Mouse (Mus musculus) ES-E14 (cell line): ENCODE measurements at regions not wholly inside any gene's neighbourhood (a gene's known extent, or its start where the extent isn't known, plus 50 kb on each side); places are given as distances from the start of the nearest gene placed in this dataset.
"Not testable (repeated sequence)": the region's sequence is repeated elsewhere in the genome, so short reads cannot be mapped to it uniquely, and the experiment has no call there.

Source experiments
- DNase-seq: peaks from one replicate; pipeline ENCODE4 v3.0.0-alpha.2; 2013; ENCODE audit warnings: low read depth, low spot score
- H3K27ac ChIP-seq: 2 replicates; pipeline ENCODE4 v1.5.1; 2012; ENCODE audit warnings: low read depth, mild to moderate bottlenecking, low read length, moderate library complexity, mixed read lengths; ENCODE audit not compliant: poor library complexity, insufficient read depth, severe bottlenecking
- H3K36me3 ChIP-seq: 2 replicates; pipeline ENCODE4 v1.6.1; 2012; ENCODE audit warnings: mild to moderate bottlenecking, low read length, moderate library complexity, mixed read lengths; ENCODE audit not compliant: control insufficient read depth, poor library complexity, insufficient read depth, severe bottlenecking
- H3K4me1 ChIP-seq, 2 experiments: fragments of 150-350 bp in 1 of 2; sonication (generic) in 1 of 2; 2 replicates each; pipeline ENCODE4 v1.6.1; 2012; ENCODE audit warnings: low read length in 2 of 2, mild to moderate bottlenecking in 1 of 2, mixed read lengths in 1 of 2; ENCODE audit not compliant: control insufficient read depth in 2 of 2, insufficient read depth in 2 of 2, poor library complexity in 1 of 2
- H3K4me3 ChIP-seq, 2 experiments: fragments of 150-350 bp in 1 of 2; sonication (generic) in 1 of 2; 2 replicates each; pipeline ENCODE4 v1.5.1; 2012; ENCODE audit warnings: low read length in 2 of 2, low read depth in 1 of 2, mild to moderate bottlenecking in 1 of 2, mixed read lengths in 1 of 2; ENCODE audit not compliant: insufficient read depth in 1 of 2, poor library complexity in 1 of 2, severe bottlenecking in 1 of 2
- H3K9ac ChIP-seq: 2 replicates; pipeline ENCODE4 v1.6.1; 2012; ENCODE audit warnings: low read depth, mild to moderate bottlenecking, low read length, mixed read lengths; ENCODE audit not compliant: poor library complexity, insufficient read depth, severe bottlenecking
- H3K9me3 ChIP-seq: fragments of 150-350 bp; sonication (generic); 2 replicates; pipeline ENCODE4 v1.6.1; 2012; ENCODE audit warnings: low read depth, mild to moderate bottlenecking, low read length; ENCODE audit not compliant: control insufficient read depth, insufficient read depth
- CHD2 ChIP-seq: IDR thresholded peaks from 2 replicates; pipeline ENCODE4 v1.6.1; 2014; ENCODE audit warnings: mild to moderate bottlenecking, low read depth, low read length, inconsistent platforms
- HCFC1 ChIP-seq: IDR thresholded peaks from 2 replicates; pipeline ENCODE4 v1.6.1; 2012; ENCODE audit warnings: low read length, inconsistent platforms, borderline replicate concordance; ENCODE audit not compliant: insufficient read depth
- MAFK ChIP-seq: IDR thresholded peaks from 2 replicates; pipeline ENCODE4 v1.6.1; 2014; ENCODE audit warnings: mild to moderate bottlenecking, low read depth, low read length, inconsistent platforms; ENCODE audit not compliant: insufficient read depth
- ZC3H11A ChIP-seq: IDR thresholded peaks from 2 replicates; pipeline ENCODE4 v1.6.1; 2012; ENCODE audit warnings: low read depth, mild to moderate bottlenecking, inconsistent platforms, low read length, borderline replicate concordance
- ZNF384 ChIP-seq: IDR thresholded peaks from 2 replicates; pipeline ENCODE4 v1.6.1; 2012; ENCODE audit warnings: low read depth, low read length, inconsistent platforms
- in situ Hi-C, 2 experiments: fragments of 600-800 bp; cut with MboI; formaldehyde crosslinking; loops; one replicate each; pipeline ENCODE4 v1.15.1; 2025; ENCODE audit warnings: low sequenced_read_pairs in 2 of 2, inconsistent platforms in 1 of 2; ENCODE audit not compliant: unreplicated experiment in 2 of 2

DNA sequence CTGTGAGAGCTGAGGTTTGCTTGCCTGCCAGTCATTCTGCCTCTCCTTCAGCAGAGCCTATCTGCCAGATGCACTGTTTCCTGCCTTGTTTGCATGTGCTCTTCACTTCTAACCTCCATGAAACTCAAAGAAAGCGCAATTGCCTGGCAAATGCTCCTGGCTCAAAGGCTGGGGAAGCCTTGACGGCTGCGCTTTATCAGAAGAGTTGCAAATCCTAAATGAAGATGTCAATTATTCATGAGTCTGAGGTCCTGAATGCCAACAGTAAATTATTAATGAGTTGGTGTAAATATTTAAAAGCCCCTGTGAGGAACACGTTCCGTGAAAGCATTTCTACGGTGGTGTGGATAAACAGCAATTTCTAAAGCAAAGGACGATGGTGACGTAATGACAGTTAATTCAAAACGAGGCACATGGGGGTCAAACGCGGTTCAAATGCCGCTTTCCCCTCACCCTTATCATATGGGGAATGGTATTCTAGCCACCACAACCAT lies 377.4 kb downstream of the Ice1 start:
- no peak overlapping the region for H3K4me3 ChIP-seq
- in situ Hi-C loops, result no loop called here
- no peak for DNase-seq
- H3K9me3 ChIP-seq, result no peaks in the 10 kb centered on the region
- no peaks in the 10 kb centered on the region for H3K36me3 ChIP-seq
- no peak for TF ChIP-seq HCFC1
- no peak for TF ChIP-seq CHD2
- no peak for TF ChIP-seq ZNF384
- no peak for TF ChIP-seq ZC3H11A
- TF ChIP-seq MAFK, result no peak
- no peak overlapping the region for H3K9ac ChIP-seq
- no peaks in the 10 kb centered on the region for H3K4me1 ChIP-seq
- H3K27ac ChIP-seq, result no peak overlapping the region

DNA sequence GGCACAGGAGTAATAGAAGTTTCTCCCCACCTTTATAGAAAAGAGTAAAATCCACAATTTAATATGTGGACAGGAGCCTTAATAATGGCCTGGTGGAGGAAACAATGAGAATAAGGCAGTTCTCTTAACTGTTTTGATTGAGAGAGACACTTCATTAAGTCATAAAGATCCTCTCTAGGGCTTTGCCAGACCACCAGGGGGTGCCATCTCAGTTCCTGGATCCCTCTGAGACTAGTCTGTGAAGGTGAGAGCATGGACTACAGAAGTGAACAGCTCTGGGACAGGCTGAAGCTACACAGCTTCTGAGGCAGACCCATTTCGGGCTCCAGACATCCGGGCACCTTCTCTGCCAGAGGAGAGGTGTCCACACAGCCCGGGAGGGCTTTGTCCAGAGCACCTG lies 373.8 kb downstream of the Ice1 start:
- Histone ChIP-seq H3K27ac (no peak overlapping the region), H3K9me3 (no peaks in the 10 kb centered on the region), H3K9ac (no peak overlapping the region), H3K4me1 (no peaks in the 10 kb centered on the region), H3K36me3 (no peaks in the 10 kb centered on the region), H3K4me3 (no peak overlapping the region)
- DNase-seq, result no peak
- no peak for TF ChIP-seq CHD2
- TF ChIP-seq ZNF384, result no peak
- no peak for TF ChIP-seq HCFC1
- TF ChIP-seq MAFK, result no peak
- TF ChIP-seq ZC3H11A, result no peak
- in situ Hi-C loops, result no loop called here

DNA sequence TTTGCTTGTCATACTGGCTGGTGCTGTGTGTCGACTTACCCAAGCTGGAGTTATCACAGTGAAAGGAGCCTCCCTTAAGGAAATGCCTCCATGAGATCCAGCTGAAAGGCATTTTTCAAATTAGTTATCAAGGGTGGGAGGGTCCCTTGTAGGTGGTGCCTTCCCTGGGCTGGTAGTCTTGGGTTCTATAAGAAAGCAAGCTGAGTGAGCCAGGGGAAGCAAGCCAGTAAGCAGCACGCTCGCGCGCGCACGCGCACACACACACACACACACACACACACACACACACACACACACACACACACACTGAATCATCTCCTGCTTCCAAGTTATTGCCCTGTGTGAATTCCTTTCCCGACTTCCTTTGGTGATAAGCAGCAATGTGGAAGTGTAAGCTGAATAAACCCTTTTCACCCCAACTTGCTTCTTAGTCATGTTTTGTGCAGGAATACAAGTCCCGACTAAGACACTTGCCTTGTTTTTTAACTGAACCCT lies 360.5 kb downstream of the Ice1 start:
- H3K4me3 ChIP-seq, H3K4me1 ChIP-seq, H3K9ac ChIP-seq, H3K36me3 ChIP-seq, H3K27ac ChIP-seq, H3K9me3 ChIP-seq, DNase-seq, in situ Hi-C loops: not testable (repeated sequence)

DNA sequence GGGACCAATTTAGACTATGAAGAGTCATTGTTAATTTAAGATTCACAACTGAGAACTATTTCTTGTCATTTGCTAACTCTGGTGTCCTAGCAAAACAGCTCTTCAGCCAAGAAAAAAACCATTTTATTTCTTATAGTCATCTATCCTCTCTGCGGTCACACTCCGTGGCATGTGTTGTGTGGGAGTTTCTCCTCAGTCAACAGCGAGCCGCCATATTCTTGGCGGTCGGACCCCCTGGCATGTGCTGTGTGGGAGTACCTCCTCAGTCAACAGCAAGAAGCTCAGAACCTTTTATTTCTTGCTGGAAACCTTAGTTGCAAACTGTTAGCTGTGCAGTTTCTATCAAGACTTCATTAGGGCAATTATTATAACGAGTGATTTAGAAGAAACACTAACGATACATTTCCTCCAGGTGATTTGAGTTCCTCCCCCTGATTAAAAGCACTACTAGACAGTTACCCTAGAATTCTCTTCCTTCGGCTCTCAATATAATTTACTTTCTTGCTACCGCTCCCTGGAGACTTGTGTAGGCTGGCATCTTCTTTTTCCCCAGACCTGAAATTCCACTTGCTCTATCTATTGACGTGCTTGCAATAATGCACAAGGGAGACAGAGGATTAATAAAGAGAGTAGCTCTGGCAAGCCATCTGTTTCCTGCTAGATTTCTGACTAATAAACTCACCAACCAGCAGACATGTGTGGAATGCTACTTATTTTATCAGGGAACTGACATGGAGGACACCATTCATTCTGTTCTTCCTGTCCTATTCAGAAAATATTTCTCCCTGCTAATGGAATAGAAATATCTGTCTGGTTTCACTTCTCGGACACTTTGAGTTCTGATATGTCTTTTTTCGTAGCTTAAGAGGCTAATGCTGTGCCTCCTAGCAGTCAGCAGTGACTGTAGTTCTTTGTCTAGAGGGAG lies 359.5 kb downstream of the Ice1 start:
- no peak for TF ChIP-seq ZNF384
- TF ChIP-seq HCFC1, result no peak
- TF ChIP-seq CHD2, result no peak
- DNase-seq, result no peak

More for the DNA sequence above, 359.5 kb downstream of the Ice1 start:
- in situ Hi-C loops, result no loop called here
- Histone ChIP-seq H3K9me3 (no peaks in the 10 kb centered on the region), H3K36me3 (no peaks in the 10 kb centered on the region), H3K27ac (no peak overlapping the region), H3K4me1 (peaks cover 1 to 2% of the 10 kb centered on the region in 2 experiments; a peak in 1 of 4 replicates), H3K4me3 (no peak overlapping the region), H3K9ac (no peak overlapping the region)
